ENCODE assay signal across 24 mouse cellular contexts in the genomic region with DNA sequence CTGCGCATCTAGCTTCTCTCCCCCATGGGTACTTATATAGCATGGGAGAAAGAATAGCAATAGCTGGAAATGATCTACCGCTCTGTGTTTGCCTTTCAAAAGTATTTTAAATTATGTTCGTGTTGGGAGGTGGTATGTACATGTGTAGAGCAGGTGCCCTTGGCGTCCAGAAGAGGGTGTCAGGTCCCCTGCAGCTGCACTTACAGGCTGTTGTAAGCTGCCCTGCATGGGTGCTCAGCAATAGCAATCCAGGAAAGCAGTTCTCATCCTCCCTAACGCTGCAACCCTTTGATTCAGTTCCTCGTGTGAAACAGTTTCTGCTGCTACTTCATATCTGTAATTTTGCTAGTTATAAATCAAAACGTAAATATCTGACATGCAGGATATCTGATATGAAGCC. TPM values are rescaled to one million over a fixed set of nuclear protein-coding genes. Genes with fewer than 3 reads are reported as not detected.
DNase-seq lines count a peak whose midpoint lies in the region; ATAC-seq and TF ChIP-seq lines count a peak whose summit lies in the region.
"Had no signal": no experiment of that assay in that cellular context is flagged by ENCODE, and none has a peak within 500 bp of the region (broad histone marks: within the 10 kb centered on the region; RNA-seq: fewer than 3 reads in every experiment).

No protein-coding gene starts in this region.

- H3K9ac ChIP-seq in heart, embryonic 12.5 days: no peak overlapping the region
- no peak overlapping the region for H3K9ac ChIP-seq in kidney, embryonic 14.5 days (ENCODE audit: low read depth, low read length)
- no peak overlapping the region for H3K9ac ChIP-seq in liver, postnatal 0 days (replicated peaks)
- no peak overlapping the region for H3K9ac ChIP-seq in liver, embryonic 12.5 days
- H3K9ac ChIP-seq: forebrain, embryonic 13.5 days; hindbrain, embryonic 13.5 days had no signal

- H3K27ac ChIP-seq in heart, embryonic 12.5 days (ENCODE audit: poor library complexity, severe bottlenecking): no peak overlapping the region
- H3K27ac ChIP-seq in kidney, embryonic 14.5 days (ENCODE audit: low read depth, low read length): no peak overlapping the region
- H3K27ac ChIP-seq in liver, postnatal 0 days (ENCODE audit: low read depth): no peak overlapping the region; the same call in 1 of the 2 replicates
- no peak overlapping the region for H3K27ac ChIP-seq in liver, embryonic 12.5 days
- H3K27ac ChIP-seq: forebrain, embryonic 10.5 days; forebrain, embryonic 13.5 days; hindbrain, embryonic 13.5 days had no signal

- 75% methylated on average over 7 of the region's 7 CpGs for WGBS in heart, embryonic 12.5 days
- WGBS in kidney, embryonic 14.5 days: 62% methylated on average over 7 of the region's 7 CpGs
- WGBS in liver, postnatal 0 days (ENCODE audit: insufficient replicate concordance): 77% methylated on average over 7 of the region's 7 CpGs
- 70% methylated on average over 7 of the region's 7 CpGs for WGBS in liver, embryonic 12.5 days (ENCODE audit: insufficient replicate concordance)

- no peaks in the 10 kb centered on the region for H3K4me1 ChIP-seq in heart, embryonic 12.5 days (replicated peaks)
- no peaks in the 10 kb centered on the region for H3K4me1 ChIP-seq in kidney, embryonic 14.5 days (ENCODE audit: control insufficient read depth, insufficient read depth, low read length)
- peaks cover 13% of the 10 kb centered on the region; the same call in 1 of the 2 replicates for H3K4me1 ChIP-seq in liver, postnatal 0 days (ENCODE audit: insufficient read depth)
- peaks cover 7% of the 10 kb centered on the region for H3K4me1 ChIP-seq in liver, embryonic 12.5 days
- H3K4me1 ChIP-seq: forebrain, embryonic 10.5 days; forebrain, embryonic 13.5 days; hindbrain, embryonic 13.5 days had no signal

- 0 out of 2 replicates have a peak, but pooled peaks have one; percentile 6 for TF ChIP-seq CTCF in liver, postnatal 0 days (IDR thresholded peaks at IDR 0.05; ENCODE audit: low read depth)

- DNase-seq in heart, adult 11 months: peak; percentile 72
- DNase-seq in kidney, postnatal 4 days: no peak
- no peak for DNase-seq in liver, postnatal 0 days
- DNase-seq: adrenal gland, postnatal 10 days; adrenal gland, postnatal 36 days; B cell, adult 2 months; cerebellum, adult 18-20 months; cerebellum, adult 9-10 months; cerebellum, postnatal 14 days; gastrocnemius, postnatal 10 days; gastrocnemius, postnatal 36 days; heart, postnatal 14 days had no signal

- H3K4me2 ChIP-seq in heart, embryonic 12.5 days: no peak overlapping the region
- H3K4me2 ChIP-seq in kidney, embryonic 14.5 days (replicated peaks; ENCODE audit: low read depth, low read length): no peak overlapping the region
- H3K4me2 ChIP-seq in liver, postnatal 0 days (ENCODE audit: low read depth, low read length): no peak overlapping the region
- no peak overlapping the region for H3K4me2 ChIP-seq in liver, embryonic 12.5 days
- H3K4me2 ChIP-seq: forebrain, embryonic 13.5 days; heart, embryonic 11.5 days; hindbrain, embryonic 13.5 days had no signal

- H3K36me3 ChIP-seq in heart, embryonic 12.5 days: no peaks in the 10 kb centered on the region
- H3K36me3 ChIP-seq in kidney, embryonic 14.5 days (ENCODE audit: control insufficient read depth, insufficient read depth, low read length): no peaks in the 10 kb centered on the region
- no peaks in the 10 kb centered on the region for H3K36me3 ChIP-seq in liver, postnatal 0 days (replicated peaks; ENCODE audit: insufficient read depth, low read length)
- H3K36me3 ChIP-seq in liver, embryonic 12.5 days: no peaks in the 10 kb centered on the region
- H3K36me3 ChIP-seq: forebrain, embryonic 10.5 days; G1E; hindbrain, embryonic 13.5 days had no signal

- no peak overlapping the region for H3K4me3 ChIP-seq in heart, embryonic 12.5 days
- no peak overlapping the region for H3K4me3 ChIP-seq in kidney, embryonic 14.5 days (ENCODE audit: low read length)
- no peak overlapping the region for H3K4me3 ChIP-seq in liver, postnatal 0 days (ENCODE audit: low read depth, low read length)
- no peak overlapping the region for H3K4me3 ChIP-seq in liver, embryonic 12.5 days
- H3K4me3 ChIP-seq: forebrain, embryonic 10.5 days; forebrain, embryonic 13.5 days; hindbrain, embryonic 13.5 days had no signal

- H3K9me3 ChIP-seq in heart, embryonic 12.5 days (replicated peaks): no peaks in the 10 kb centered on the region
- H3K9me3 ChIP-seq in kidney, embryonic 14.5 days (ENCODE audit: control insufficient read depth, low read length): no peaks in the 10 kb centered on the region
- H3K9me3 ChIP-seq in liver, postnatal 0 days (ENCODE audit: low read length): no peaks in the 10 kb centered on the region
- H3K9me3 ChIP-seq in liver, embryonic 12.5 days (replicated peaks): no peaks in the 10 kb centered on the region
- H3K9me3 ChIP-seq: forebrain, embryonic 10.5 days; forebrain, embryonic 13.5 days; G1E; hindbrain, embryonic 13.5 days had no signal

- no peaks in the 10 kb centered on the region for H3K27me3 ChIP-seq in heart, embryonic 12.5 days (replicated peaks)
- no peaks in the 10 kb centered on the region for H3K27me3 ChIP-seq in kidney, embryonic 14.5 days (ENCODE audit: control insufficient read depth, insufficient read depth, low read length)
- no peaks in the 10 kb centered on the region for H3K27me3 ChIP-seq in liver, postnatal 0 days (ENCODE audit: insufficient read depth, low read length)
- no peaks in the 10 kb centered on the region for H3K27me3 ChIP-seq in liver, embryonic 12.5 days (replicated peaks)
- H3K27me3 ChIP-seq: CH12.LX; forebrain, embryonic 13.5 days; hindbrain, embryonic 13.5 days; Patski had no signal

- no peak for TF ChIP-seq EP300 in liver, postnatal 0 days (IDR thresholded peaks at IDR 0.05; ENCODE audit: low read depth)

- ATAC-seq in heart, embryonic 12.5 days (ENCODE audit: insufficient number of reproducible peaks, low FRiP score): no peak
- ATAC-seq in kidney, embryonic 14.5 days (ENCODE audit: low FRiP score, low TSS enrichment): 0 out of 2 replicates have a peak, but pooled peaks have one; percentile 66
- ATAC-seq in liver, postnatal 0 days: no peak
- no peak for ATAC-seq in liver, embryonic 12.5 days
- ATAC-seq: forebrain, embryonic 13.5 days; forebrain, embryonic 16.5 days; hindbrain, embryonic 16.5 days; Patski had no signal

RNA-seq across cellular contexts. Expression of a gene that starts 14.7 kb away (rescaled TPM):
- 297 and 319 TPM in 2 replicates for polyA plus RNA-seq in heart, embryonic 12.5 days (2016; fragmentation: Nextera tagmentation; extraction: Ambion mirVana)
- 208 and 414 TPM in 2 replicates for polyA plus RNA-seq in kidney, embryonic 14.5 days (2014; fragmentation: Nextera tagmentation; extraction: Ambion mirVana)
- 58.5 and 68.2 TPM in 2 replicates for polyA plus RNA-seq in liver, postnatal 0 days (2015; fragmentation: Nextera tagmentation; extraction: Ambion mirVana)
- polyA plus RNA-seq in liver, embryonic 12.5 days (2016; fragmentation: Nextera tagmentation; extraction: Ambion mirVana): 140 and 141 TPM in 2 replicates
